Mouse (Mus musculus): ENCODE measurements at regions not wholly inside any gene's neighbourhood (a gene's known extent, or its start where the extent isn't known, plus 50 kb on each side); places are given as distances from the start of the nearest gene placed in this dataset.

DNA sequence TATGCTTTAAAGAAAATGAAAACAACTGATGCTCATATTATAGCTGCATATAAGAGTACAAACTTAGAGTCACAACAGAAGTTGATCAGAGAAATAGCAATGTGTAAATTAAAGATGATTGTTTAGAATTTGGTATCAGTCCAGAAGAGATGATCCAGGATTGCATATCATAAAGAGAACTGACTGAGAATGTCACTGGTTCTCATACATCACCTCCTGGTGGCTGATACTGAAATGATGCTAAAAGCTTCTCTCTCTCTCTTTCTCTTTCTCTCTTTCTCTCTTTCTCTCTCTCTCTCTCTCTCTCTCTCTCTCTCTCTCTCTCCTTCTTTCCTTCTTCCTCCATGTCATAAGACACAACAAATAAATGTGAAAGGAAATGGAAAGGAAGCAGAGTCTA lies 588.5 kb downstream of the Kctd8 start:
- no peak overlapping the region for H3K27ac ChIP-seq (replicated peaks; ENCODE audit: insufficient read depth, low read depth, low read length)
- no peaks in the 10 kb centered on the region for H3K4me1 ChIP-seq (ENCODE audit: control insufficient read depth, insufficient read depth, low read length)
- no peak overlapping the region for H3K4me3 ChIP-seq (ENCODE audit: insufficient read depth, low read depth, low read length)
- no peaks in the 10 kb centered on the region for H3K79me2 ChIP-seq (ENCODE audit: control insufficient read depth, insufficient read depth, low read length)
- no peak for DNase-seq (ENCODE audit: extremely low read depth, low read depth, low spot score)
- H3K27me3 ChIP-seq (ENCODE audit: control insufficient read depth, insufficient read depth, low read length) = no peaks in the 10 kb centered on the region
- no peak overlapping the region for H3K9ac ChIP-seq (ENCODE audit: low read depth, low read length)
- no peaks in the 10 kb centered on the region for H3K36me3 ChIP-seq (ENCODE audit: control insufficient read depth, insufficient read depth, low read length)
- TF ChIP-seq POLR2A (IDR thresholded peaks at IDR 0.05; ENCODE audit: extremely low read depth, insufficient read depth, low read length) (no peak), CTCF (IDR thresholded peaks at IDR 0.05; ENCODE audit: low read depth, low read length) (0 out of 2 replicates have a peak, but pooled peaks have one; percentile 4)

Measured in liver, adult 2 months (tissue).